Mouse (Mus musculus): ENCODE measurements at regions not wholly inside any gene's neighbourhood (a gene's known extent, or its start where the extent isn't known, plus 50 kb on each side); places are given as distances from the start of the nearest gene placed in this dataset.

DNA sequence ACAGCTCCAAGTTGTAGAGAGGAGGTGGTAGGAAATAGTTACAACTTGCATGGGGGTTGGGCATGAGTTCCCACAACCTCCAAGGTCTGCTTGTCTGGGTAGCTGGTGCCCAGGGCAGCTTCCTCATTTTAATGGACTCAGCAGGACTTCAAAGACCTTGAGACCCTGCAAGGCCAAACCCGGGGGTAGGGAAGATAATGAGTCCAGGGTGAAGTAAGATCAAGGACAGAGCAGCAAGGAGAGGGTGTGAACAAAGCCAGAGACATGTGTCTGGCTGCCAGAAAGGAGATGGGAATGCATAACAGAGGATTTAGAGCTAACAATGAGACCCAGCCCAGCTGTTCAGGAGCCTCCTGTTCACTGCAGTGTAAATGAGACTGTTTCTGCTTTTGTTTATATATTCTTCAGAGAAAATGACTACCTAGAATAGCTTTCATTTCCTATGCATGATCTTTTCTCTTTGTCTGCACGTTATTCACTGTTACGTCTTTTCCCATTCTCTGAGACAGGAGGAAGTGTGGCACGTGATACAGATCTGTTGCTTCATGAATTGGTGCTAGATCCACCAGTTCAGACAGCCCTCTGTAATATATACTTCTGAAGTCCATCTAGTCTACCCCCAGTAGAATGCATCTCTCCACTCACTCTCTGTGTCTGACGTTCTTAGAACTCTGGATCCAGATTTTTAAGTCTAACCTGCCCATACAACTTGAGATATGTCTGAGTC lies 60.0 kb upstream of the Asns start:
- no peak for TF ChIP-seq CTCF (IDR thresholded peaks at IDR 0.05)
- TF ChIP-seq EP300 (IDR thresholded peaks at IDR 0.05) = no peak
